Mouse (Mus musculus) cerebellum, adult 11 months (tissue): ENCODE data around the gene Fanca.
"Not testable (repeated sequence)": the region's sequence is repeated elsewhere in the genome, so short reads cannot be mapped to it uniquely, and the experiment has no call there.

Experiments used
- DNase-seq: peaks from one replicate; pipeline ENCODE4 v3.0.0; 2022

Fanca gene

GRCm38 (mm10) chr8:123330701-123331100 is 12.3 kb upstream of the Fanca start:
- DNase-seq = no peak

DNA sequence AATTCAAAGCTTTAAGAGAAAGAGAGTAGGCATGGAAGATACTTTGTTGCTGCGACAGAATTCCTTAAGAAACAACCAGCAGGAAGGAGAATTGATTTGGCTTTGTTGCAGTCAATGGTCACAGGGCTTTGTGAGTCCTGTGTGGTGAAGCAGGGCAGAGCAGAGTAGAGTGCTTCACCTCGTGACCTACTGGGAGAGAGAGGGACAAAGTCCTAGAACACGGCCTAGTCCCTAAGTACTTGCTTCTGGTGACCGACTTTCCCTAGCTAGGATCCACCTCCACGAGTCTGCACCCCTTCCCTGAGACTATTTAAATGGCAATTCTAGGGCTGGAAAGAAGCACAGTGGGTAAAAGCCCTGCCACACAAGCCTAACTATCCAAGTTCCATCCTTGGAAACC is 11.6 kb upstream of the Fanca start:
- DNase-seq = no peak

DNA sequence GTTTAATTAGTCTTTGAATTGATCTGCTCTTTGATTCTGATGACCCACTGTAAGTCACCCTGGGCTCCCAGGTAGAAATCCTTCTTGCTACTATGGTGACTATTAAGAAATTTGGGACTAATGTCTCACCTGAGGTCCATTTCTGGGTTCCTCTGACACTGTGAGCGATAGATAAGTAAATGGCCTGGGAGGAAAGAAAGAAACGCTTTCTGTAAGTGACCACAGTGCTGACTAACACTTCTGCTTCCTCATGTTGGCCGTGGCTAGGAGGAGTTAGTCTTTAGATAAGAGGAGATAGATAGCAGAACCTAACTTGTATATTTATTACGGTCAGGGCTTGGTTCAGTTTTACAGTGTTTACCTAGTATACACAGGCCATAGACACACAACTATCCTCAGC is 11.0 kb upstream of the Fanca start:
- no peak for DNase-seq

DNA sequence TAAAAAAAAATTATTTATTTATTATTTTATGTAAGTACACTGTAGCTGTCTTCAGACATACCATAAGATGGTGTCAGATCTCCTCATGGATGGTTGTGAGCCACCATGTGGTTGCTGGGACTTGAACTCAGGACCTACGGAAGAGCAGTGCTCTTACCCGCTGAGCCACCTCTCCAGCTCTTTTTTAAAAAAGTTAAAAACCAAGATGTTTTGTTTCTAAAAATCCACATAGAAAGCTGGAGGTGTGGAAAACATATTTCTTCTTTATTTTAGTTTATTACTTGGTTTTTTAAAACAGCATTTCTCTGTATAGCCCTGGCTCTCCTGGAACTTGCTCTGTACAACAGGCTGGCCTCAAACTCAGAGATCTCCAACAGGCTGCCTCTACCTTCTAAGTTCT is 10.2 kb upstream of the Fanca start:
- no peak for DNase-seq

- peak; percentile 45 for DNase-seq
These were observed 1.3 kb upstream of the Fanca start for GRCm38 (mm10) chr8:123319522-123320164.

GRCm38 (mm10) chr8:123317781-123318466 is 452 bp downstream of the Fanca start:
- DNase-seq = no peak

DNA sequence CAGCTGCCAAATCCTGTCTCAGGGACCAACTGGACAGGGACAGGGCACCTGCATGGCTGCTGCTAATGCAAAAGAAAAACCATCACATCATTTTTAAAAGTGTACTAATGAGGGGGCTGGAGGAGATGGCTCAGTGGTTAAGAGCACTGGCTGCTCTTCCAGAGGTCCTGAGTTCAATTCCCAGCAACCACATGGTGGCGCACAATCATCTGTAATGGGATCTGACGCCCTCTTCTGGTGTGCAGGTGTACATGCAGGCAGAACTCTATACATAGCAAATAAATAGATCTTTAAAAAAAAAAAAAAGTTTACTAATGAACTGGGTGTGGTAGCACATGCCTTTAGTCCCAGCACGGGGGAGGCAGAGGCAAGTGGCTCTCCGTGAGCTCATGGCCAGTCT is 9.6 kb downstream of the Fanca start:
- no peak for DNase-seq

- DNase-seq = no peak
These were observed 20.1 kb downstream of the Fanca start for GRCm38 (mm10) chr8:123298301-123298700.

DNA sequence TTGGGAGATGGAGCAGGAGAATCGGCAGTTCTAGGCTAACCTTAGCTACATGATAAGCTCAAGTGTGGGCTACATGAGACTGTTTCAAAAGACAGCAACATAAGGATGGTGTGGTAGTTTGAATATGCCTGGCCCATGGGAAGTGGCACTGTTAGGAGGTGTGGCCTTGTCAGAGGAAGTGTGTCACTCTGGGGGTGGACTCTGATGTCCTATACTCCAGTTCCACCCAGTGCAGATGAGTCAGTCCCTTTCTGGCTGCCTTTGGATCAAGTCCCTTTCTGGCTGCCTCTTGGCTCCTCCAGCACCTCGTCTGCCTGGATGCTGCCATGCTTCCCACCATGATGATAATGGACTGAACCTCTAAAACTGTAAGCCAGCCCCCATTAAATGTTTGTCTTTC is 25.6 kb downstream of the Fanca start:
- no peak for DNase-seq

- DNase-seq = no peak
These were observed 26.1 kb downstream of the Fanca start for GRCm38 (mm10) chr8:123292281-123292680.

GRCm38 (mm10) chr8:123291716-123292115 is 26.7 kb downstream of the Fanca start:
- no peak for DNase-seq

GRCm38 (mm10) chr8:123290679-123291078 is 27.7 kb downstream of the Fanca start:
- no peak for DNase-seq

DNA sequence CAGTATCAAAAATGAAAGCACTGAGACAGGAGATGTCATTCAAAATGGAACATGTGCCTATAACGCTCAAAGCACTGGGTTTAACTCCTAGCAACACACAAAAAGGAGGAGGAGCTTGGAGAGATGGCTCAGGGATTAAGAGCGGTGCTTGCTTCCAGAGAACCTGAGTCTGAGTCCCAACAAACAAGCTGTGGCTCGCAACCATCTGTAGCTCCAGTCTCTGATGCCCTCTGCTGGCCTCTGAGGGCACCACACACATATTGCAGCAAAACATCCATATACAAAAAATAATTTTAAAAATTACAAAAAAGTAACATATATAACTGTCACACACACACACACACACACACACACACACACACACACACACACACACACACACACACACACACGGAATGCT is 28.2 kb downstream of the Fanca start:
- no peak for DNase-seq

DNA sequence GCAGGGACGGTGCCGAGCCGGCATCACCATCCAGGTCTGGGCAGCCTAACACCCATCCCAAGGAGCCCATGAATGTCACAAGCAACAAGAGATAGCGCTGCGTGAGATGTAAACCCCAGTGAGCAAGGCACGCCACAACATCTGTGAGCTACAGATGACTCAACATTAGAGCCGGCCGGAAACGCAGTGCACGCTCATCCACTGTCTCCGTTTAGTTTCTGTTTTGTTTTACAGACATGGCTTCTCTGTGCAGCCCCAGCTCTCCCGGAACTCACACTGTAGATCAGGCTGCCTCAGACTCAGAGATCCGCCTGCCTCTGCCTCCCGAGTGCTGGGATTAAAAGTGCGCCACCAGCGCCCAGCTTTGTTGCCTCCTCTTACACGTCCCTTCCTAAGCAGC is 31.0 kb downstream of the Fanca start:
- DNase-seq = no peak

- no peak for DNase-seq
These were observed 33.9 kb downstream of the Fanca start for GRCm38 (mm10) chr8:123284493-123284892.

DNA sequence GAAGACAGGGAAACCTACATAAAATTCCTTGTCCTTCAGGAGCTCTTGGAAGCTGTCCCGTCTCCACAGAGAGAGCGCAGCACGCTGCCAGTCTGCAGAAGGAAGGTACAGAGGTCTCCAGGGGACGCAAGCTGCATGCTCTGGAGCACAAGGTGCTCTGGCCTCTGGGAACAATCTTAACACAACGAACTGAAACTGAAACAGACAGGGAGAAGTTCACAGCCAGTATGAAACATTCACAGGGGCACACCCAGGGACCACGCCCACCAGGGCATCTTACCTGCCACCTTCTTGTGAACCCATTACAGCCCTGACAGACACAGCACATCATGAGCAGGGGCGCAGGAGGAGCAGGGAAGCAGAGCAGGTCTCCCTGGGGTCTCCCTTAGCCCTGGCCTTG is 34.4 kb downstream of the Fanca start:
- DNase-seq = no peak

GRCm38 (mm10) chr8:123282994-123283393 is 35.4 kb downstream of the Fanca start:
- DNase-seq = not testable (repeated sequence)

DNA sequence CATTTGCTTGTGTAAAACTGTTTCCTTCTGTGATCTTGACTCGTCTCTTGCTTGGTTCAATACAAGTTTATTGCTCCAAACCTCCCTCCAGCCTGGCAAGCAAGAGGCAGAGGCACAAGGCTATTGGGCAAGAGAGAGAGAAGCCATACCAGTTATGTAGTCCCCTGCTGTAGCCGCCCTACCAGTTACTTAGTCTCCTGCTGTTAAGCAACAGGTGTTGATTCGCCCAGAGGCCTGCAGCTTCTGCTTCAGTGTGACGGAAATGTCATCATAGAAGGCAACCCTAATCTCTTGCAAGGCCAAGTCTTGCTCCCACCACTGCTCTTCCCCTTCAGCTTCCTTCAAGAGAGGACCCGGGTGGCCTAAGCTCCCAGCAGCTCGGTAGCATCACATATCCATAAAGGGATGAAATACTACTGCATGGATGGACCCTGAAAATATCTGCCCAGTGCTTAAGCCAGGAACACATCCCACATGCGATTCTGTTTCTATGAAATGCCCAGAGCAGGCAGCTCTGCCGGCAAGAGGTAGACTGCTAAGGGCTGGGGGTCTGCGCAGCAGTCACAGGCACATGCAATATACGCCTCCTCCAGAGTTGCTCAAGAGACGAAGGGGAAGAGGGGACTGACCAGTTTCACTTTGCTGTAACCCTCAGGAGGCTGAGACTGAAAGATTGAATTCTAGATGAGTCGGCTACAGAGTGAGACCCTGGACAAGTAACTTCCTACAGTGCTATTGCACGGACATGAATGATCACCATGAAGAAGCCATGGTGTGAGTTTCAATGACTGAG is 37.9 kb downstream of the Fanca start:
- no peak for DNase-seq

- no peak for DNase-seq
These were observed 38.5 kb downstream of the Fanca start for GRCm38 (mm10) chr8:123279828-123280227.

GRCm38 (mm10) chr8:123278445-123278844 is 39.9 kb downstream of the Fanca start:
- DNase-seq = no peak

DNA sequence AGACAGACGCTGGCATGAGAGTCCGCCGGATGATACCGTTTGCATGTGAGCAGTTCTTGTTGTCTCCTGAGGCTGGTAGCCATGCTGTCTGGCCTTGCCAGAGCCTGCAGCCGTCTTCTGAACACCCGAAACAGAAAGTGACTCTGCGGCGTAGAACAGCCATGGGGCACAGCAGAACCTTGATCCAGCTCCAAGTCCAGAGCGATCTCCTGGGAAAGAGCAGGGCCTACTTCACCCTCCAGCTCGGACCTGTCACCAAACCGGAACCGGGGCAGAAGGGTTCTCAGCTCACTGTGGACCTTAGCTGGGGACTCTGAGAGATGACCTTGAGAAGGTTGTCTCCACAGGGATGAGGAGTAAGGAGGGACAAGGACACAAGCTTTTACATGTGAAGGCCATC is 43.3 kb downstream of the Fanca start:
- DNase-seq = no peak

DNA sequence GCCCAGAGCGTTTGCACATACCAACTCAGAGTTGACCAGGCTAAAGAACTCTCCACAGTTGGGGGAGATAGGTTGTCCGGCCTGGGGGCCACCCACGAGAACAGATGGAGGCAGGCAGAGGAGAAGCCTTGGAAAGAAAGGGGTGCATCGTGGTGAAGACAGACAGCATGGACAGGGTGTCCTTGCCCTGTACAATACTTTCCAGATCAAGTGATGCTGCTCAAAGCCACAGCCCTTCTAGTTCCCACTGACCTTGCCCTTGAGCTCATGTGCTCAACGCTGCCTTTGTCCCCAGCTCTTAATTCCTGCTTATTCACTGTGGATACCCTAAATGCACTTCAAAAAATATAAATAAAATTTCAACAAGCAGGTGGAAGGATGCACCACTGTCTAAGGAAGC is 43.9 kb downstream of the Fanca start:
- DNase-seq = no peak

GRCm38 (mm10) chr8:123271901-123272300 is 46.5 kb downstream of the Fanca start:
- DNase-seq = no peak

- no peak for DNase-seq
These were observed 47.2 kb downstream of the Fanca start for GRCm38 (mm10) chr8:123271147-123271546.
